Mouse (Mus musculus) ES-E14 (cell line): Measurements from ENCODE around the gene Sypl.

Source experiments
- HCFC1 ChIP-seq: IDR thresholded peaks from 2 replicates; pipeline ENCODE4 v1.6.1; 2012; ENCODE audit warnings: low read length, inconsistent platforms, borderline replicate concordance; ENCODE audit not compliant: insufficient read depth
- ZNF384 ChIP-seq: IDR thresholded peaks from 2 replicates; pipeline ENCODE4 v1.6.1; 2012; ENCODE audit warnings: low read depth, low read length, inconsistent platforms

DNA sequence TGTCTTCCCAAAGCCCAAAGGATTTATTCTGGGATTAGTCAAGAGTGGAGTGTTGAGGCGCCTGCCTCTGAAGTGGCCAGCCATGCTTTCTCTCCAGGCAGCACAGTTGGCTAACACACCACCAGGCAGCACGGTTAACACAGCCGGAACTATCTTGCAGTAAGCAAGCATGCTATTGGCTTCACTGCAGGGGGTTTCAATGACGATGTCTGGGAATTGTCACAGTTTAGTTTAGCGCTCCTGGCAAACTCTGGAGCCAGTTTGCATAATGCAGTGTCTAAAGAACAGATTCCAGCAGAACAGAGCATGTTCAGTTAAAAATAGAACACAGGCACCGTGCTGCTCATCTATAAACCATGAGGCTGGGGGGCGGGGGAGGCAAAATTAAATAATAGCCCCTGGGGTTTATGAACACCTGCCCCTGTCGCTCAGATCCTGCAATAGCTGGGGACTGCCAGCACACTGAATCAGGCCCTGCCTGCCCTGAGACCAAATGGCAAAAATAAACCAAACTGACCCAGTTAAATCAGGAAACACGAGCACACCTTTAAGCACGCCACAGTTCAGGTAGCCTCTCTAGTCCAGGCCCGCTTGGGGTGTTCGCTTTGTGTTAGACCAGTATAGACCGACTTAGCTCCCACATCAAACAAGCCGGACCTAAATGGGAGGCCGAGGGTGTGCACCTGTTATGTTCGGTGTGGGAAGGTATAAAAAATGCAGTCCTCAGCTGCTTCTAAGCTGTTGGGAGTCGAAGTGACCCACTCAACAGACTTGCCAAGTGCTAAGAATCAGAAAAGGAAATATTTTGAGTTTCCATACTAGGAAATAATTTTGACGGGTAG, 27.1 kb upstream of the Sypl start:
- TF ChIP-seq ZNF384 (no peak), HCFC1 (no peak)
